Mouse (Mus musculus): ENCODE measurements at regions not wholly inside any gene's neighbourhood (a gene's known extent, or its start where the extent isn't known, plus 50 kb on each side); places are given as distances from the start of the nearest gene placed in this dataset.

DNA sequence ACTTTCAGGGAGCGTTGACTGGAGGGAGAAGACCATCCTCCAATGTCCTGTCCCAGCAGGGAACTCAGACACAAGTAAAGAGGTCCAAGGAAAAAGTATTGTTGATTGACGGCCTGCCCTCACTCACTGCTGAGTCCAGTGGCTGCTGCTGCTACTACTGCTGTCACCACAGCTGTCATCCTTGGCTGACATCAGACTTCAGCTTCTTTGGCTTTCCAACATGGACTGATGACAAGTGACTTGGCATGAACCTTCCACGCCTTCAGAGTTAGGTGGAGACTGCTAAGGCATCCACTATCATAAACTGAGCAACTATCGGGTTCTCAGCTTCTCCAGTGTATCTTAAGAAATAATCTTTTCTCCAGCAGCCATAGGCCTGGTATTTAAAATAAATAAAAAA is 595.9 kb upstream of the Adamts9 start:
- peaks cover 3% of the 10 kb centered on the region for H3K4me1 ChIP-seq (replicated peaks; ENCODE audit: low read depth, low read length)
- H3K36me3 ChIP-seq (ENCODE audit: insufficient read depth, low read length), result no peaks in the 10 kb centered on the region
- TF ChIP-seq POU5F1 (IDR thresholded peaks at IDR 0.05; ENCODE audit: borderline replicate concordance, low read length) (no peak), NANOG (IDR thresholded peaks at IDR 0.05; ENCODE audit: borderline replicate concordance, low read length) (no peak), CTCF (conservative IDR thresholded peaks at IDR 0.05; ENCODE audit: low read length) (no peak)
- H3K27me3 ChIP-seq (ENCODE audit: insufficient read depth, low read length), result 0 out of 2 replicates have a peak, but pooled peaks cover 5% of the 10 kb centered on the region
- no peak overlapping the region for H3K4me3 ChIP-seq (replicated peaks; ENCODE audit: low read length)
- H3K9me3 ChIP-seq (ENCODE audit: low read length), result no peaks in the 10 kb centered on the region

DNA sequence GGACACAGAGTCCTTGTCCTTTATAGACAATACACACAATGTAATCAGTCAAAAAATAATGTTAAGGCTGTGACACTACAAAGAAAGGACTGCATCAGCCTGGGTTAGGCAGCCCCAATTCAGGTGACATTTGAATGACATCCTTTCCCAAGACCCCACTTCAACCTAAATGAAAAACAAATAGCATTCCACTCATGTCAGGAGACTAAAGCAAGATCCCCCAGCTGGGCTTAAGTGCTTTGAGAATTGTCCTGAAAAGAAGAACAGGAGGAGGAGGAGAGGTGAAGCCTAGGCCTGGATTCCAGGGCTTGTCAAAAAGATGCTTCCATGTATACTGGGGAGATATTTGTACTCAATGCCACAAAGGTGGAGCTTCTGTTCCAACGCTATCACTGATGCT is 594.7 kb upstream of the Adamts9 start:
- no peaks in the 10 kb centered on the region for H3K4me1 ChIP-seq (replicated peaks; ENCODE audit: low read depth, low read length)
- no peaks in the 10 kb centered on the region for H3K9me3 ChIP-seq (ENCODE audit: low read length)
- H3K27me3 ChIP-seq (ENCODE audit: insufficient read depth, low read length), result 0 out of 2 replicates have a peak, but pooled peaks cover 5% of the 10 kb centered on the region
- no peak overlapping the region for H3K4me3 ChIP-seq (replicated peaks; ENCODE audit: low read length)
- no peak for TF ChIP-seq CTCF (conservative IDR thresholded peaks at IDR 0.05; ENCODE audit: low read length)
- no peak for TF ChIP-seq NANOG (IDR thresholded peaks at IDR 0.05; ENCODE audit: borderline replicate concordance, low read length)
- TF ChIP-seq POU5F1 (IDR thresholded peaks at IDR 0.05; ENCODE audit: borderline replicate concordance, low read length), result no peak
- no peaks in the 10 kb centered on the region for H3K36me3 ChIP-seq (ENCODE audit: insufficient read depth, low read length)

GRCm38 (mm10) chr6:93537126-93537525 is 593.8 kb upstream of the Adamts9 start:
- Histone ChIP-seq H3K36me3 (ENCODE audit: insufficient read depth, low read length) (no peaks in the 10 kb centered on the region), H3K4me3 (replicated peaks; ENCODE audit: low read length) (no peak overlapping the region), H3K4me1 (replicated peaks; ENCODE audit: low read depth, low read length) (no peaks in the 10 kb centered on the region), H3K27me3 (ENCODE audit: insufficient read depth, low read length) (0 out of 2 replicates have a peak, but pooled peaks cover 5% of the 10 kb centered on the region), H3K9me3 (ENCODE audit: low read length) (no peaks in the 10 kb centered on the region)
- no peak for TF ChIP-seq CTCF (conservative IDR thresholded peaks at IDR 0.05; ENCODE audit: low read length)
- TF ChIP-seq POU5F1 (IDR thresholded peaks at IDR 0.05; ENCODE audit: borderline replicate concordance, low read length), result no peak
- no peak for TF ChIP-seq NANOG (IDR thresholded peaks at IDR 0.05; ENCODE audit: borderline replicate concordance, low read length)

DNA sequence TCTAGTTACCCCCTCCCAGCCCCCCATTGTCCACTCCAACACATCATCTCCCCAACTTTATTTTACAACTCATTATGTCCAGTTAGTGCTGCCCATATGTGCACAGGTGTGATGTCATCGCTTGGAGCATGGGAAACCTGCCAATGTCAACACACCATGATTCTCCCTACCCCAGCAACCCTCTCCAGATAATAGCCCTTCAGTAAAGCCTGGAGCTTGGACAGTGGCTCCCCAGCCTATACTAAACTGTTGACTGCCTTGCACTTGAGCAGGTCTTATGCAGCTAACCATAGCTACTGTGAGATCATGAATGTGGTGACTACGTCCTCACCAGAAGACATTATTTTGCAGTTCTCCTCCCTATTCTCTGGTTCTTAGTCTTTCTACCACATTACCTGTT is 570.5 kb upstream of the Adamts9 start:
- H3K4me3 ChIP-seq (replicated peaks; ENCODE audit: low read length), result no peak overlapping the region
- no peak for TF ChIP-seq POU5F1 (IDR thresholded peaks at IDR 0.05; ENCODE audit: borderline replicate concordance, low read length)
- no peak for TF ChIP-seq NANOG (IDR thresholded peaks at IDR 0.05; ENCODE audit: borderline replicate concordance, low read length)
- TF ChIP-seq CTCF (conservative IDR thresholded peaks at IDR 0.05; ENCODE audit: low read length), result no peak
- H3K27me3 ChIP-seq (ENCODE audit: insufficient read depth, low read length), result no peaks in the 10 kb centered on the region; the same call in 1 of the 2 replicates
- no peaks in the 10 kb centered on the region for H3K4me1 ChIP-seq (replicated peaks; ENCODE audit: low read depth, low read length)
- H3K36me3 ChIP-seq (ENCODE audit: insufficient read depth, low read length), result no peaks in the 10 kb centered on the region
- no peaks in the 10 kb centered on the region for H3K9me3 ChIP-seq (ENCODE audit: low read length)

GRCm38 (mm10) chr6:93509857-93510256 is 566.6 kb upstream of the Adamts9 start:
- Histone ChIP-seq H3K27me3 (ENCODE audit: insufficient read depth, low read length) (no peaks in the 10 kb centered on the region; the same call in 1 of the 2 replicates), H3K4me1 (replicated peaks; ENCODE audit: low read depth, low read length) (no peaks in the 10 kb centered on the region), H3K4me3 (replicated peaks; ENCODE audit: low read length) (no peak overlapping the region), H3K36me3 (ENCODE audit: insufficient read depth, low read length) (no peaks in the 10 kb centered on the region), H3K9me3 (ENCODE audit: low read length) (no peaks in the 10 kb centered on the region)
- TF ChIP-seq CTCF (conservative IDR thresholded peaks at IDR 0.05; ENCODE audit: low read length), result no peak
- TF ChIP-seq NANOG (IDR thresholded peaks at IDR 0.05; ENCODE audit: borderline replicate concordance, low read length), result no peak
- no peak for TF ChIP-seq POU5F1 (IDR thresholded peaks at IDR 0.05; ENCODE audit: borderline replicate concordance, low read length)

- Histone ChIP-seq H3K4me1 (replicated peaks; ENCODE audit: low read depth, low read length) (no peaks in the 10 kb centered on the region), H3K4me3 (replicated peaks; ENCODE audit: low read length) (no peak overlapping the region), H3K9me3 (ENCODE audit: low read length) (no peaks in the 10 kb centered on the region), H3K27me3 (ENCODE audit: insufficient read depth, low read length) (no peaks in the 10 kb centered on the region), H3K36me3 (ENCODE audit: insufficient read depth, low read length) (no peaks in the 10 kb centered on the region)
- TF ChIP-seq NANOG (IDR thresholded peaks at IDR 0.05; ENCODE audit: borderline replicate concordance, low read length), result no peak
- no peak for TF ChIP-seq CTCF (conservative IDR thresholded peaks at IDR 0.05; ENCODE audit: low read length)
- TF ChIP-seq POU5F1 (IDR thresholded peaks at IDR 0.05; ENCODE audit: borderline replicate concordance, low read length), result no peak
These were observed 554.5 kb upstream of the Adamts9 start for GRCm38 (mm10) chr6:93497824-93498223.

DNA sequence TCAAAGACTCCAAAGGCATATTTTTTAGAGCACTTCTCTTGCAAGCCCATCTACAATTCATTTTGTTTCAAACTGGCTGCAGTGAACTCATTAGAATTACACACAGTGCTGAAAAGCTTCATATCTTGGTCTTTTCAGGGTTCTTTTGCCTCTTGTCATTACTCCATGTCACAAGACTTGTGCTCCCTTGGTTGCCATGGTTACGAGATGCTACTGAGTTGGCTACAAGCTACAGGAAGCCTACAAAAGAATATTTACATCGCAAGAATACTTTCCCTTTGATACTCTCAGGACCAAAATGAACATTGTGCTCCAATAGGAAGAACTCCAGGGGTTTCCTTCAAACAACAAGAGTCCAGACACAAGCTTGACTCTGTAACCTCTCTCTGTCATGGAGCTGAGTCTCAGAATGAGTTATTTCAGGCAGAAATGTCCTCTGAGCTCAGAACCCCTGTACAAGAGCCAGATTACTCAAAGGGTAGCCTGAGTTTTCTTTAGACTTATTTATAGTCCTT is 545.2 kb upstream of the Adamts9 start:
- no peak for TF ChIP-seq NANOG (IDR thresholded peaks at IDR 0.05; ENCODE audit: borderline replicate concordance, low read length)
- no peak for TF ChIP-seq POU5F1 (IDR thresholded peaks at IDR 0.05; ENCODE audit: borderline replicate concordance, low read length)
- TF ChIP-seq CTCF (conservative IDR thresholded peaks at IDR 0.05; ENCODE audit: low read length), result no peak
- Histone ChIP-seq H3K27me3 (ENCODE audit: insufficient read depth, low read length) (0 out of 2 replicates have a peak, but pooled peaks cover 2% of the 10 kb centered on the region), H3K36me3 (ENCODE audit: insufficient read depth, low read length) (no peaks in the 10 kb centered on the region), H3K4me1 (replicated peaks; ENCODE audit: low read depth, low read length) (no peaks in the 10 kb centered on the region), H3K4me3 (replicated peaks; ENCODE audit: low read length) (no peak overlapping the region), H3K9me3 (ENCODE audit: low read length) (no peaks in the 10 kb centered on the region)

- H3K36me3 ChIP-seq (ENCODE audit: insufficient read depth, low read length), result no peaks in the 10 kb centered on the region
- H3K9me3 ChIP-seq (ENCODE audit: low read length), result no peaks in the 10 kb centered on the region
- peaks cover 11% of the 10 kb centered on the region for H3K4me1 ChIP-seq (replicated peaks; ENCODE audit: low read depth, low read length)
- peak; percentile 89 for TF ChIP-seq NANOG (IDR thresholded peaks at IDR 0.05; ENCODE audit: borderline replicate concordance, low read length)
- no peak for TF ChIP-seq POU5F1 (IDR thresholded peaks at IDR 0.05; ENCODE audit: borderline replicate concordance, low read length)
- no peak for TF ChIP-seq CTCF (conservative IDR thresholded peaks at IDR 0.05; ENCODE audit: low read length)
- no peaks in the 10 kb centered on the region for H3K27me3 ChIP-seq (ENCODE audit: insufficient read depth, low read length)
- no peak overlapping the region for H3K4me3 ChIP-seq (replicated peaks; ENCODE audit: low read length)
These were observed 535.2 kb upstream of the Adamts9 start for GRCm38 (mm10) chr6:93478521-93478920.

DNA sequence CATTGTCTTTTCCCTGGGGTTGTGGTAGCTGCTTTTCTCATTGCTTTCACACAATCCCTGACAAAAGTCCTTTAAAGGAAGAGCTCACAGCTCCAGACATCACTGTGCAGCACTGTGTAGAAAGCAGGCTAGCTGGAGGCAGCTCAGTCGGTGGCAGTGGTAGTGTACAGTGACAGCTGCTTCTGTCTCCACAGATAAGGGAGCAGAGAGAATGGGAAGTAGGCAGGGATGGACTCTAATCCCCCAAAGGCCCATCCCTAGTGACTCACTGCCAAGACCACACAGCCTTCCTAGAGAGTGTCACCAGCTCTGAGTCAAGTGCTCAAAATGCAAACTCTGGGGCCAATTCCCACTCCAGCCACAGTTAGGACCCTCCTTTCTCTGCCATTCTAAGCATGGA is 531.7 kb upstream of the Adamts9 start:
- H3K4me1 ChIP-seq (replicated peaks; ENCODE audit: low read depth, low read length), result peaks cover 11% of the 10 kb centered on the region
- no peak for TF ChIP-seq POU5F1 (IDR thresholded peaks at IDR 0.05; ENCODE audit: borderline replicate concordance, low read length)
- TF ChIP-seq NANOG (IDR thresholded peaks at IDR 0.05; ENCODE audit: borderline replicate concordance, low read length), result no peak
- TF ChIP-seq CTCF (conservative IDR thresholded peaks at IDR 0.05; ENCODE audit: low read length), result no peak
- no peak overlapping the region for H3K4me3 ChIP-seq (replicated peaks; ENCODE audit: low read length)
- H3K36me3 ChIP-seq (ENCODE audit: insufficient read depth, low read length), result no peaks in the 10 kb centered on the region
- H3K9me3 ChIP-seq (ENCODE audit: low read length), result no peaks in the 10 kb centered on the region
- 0 out of 2 replicates have a peak, but pooled peaks cover 3% of the 10 kb centered on the region for H3K27me3 ChIP-seq (ENCODE audit: insufficient read depth, low read length)
